Mouse (Mus musculus): ENCODE results near the gene Xpo4.

DNA sequence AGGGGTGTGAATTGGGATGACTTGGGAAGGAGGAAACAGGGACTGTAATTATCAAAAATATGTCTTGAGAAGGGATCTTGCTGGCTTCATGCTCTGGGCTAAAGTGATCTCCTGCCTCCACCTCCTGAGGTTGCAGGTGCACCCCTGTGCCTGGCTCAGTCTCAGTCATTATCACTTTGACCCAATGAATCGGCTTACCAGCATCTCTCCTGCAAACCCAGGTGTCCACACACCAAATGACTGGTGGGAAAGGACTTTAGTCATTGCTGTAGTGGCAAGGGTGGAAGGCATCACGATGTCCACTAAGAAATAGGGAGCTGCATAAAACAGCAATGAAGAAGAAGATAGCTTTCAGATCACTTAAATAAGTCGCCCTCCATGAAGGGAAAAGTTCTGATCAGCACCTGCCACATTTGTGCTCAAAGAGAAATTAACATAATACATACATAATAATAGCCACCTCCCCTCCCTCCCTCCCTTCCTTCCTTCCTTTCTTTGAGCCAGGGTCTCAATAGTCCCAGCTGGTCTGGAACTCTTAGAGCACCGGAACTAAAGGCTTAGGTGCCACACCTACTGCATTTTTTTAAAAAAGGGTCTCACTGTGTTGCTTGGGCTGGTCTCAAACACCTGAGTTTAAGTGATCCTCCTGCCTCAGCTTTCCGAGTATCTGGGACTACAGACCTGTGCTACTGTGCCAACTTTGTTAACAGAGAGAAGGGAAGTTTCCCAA is 135.3 kb downstream of the Xpo4 start:
- TF ChIP-seq CTCF (IDR thresholded peaks at IDR 0.05; ENCODE audit: low read depth): no peak
- no peak for TF ChIP-seq EP300 (IDR thresholded peaks at IDR 0.05; ENCODE audit: low read depth)

Data from heart, postnatal 0 days (tissue).